In the genomic region with DNA sequence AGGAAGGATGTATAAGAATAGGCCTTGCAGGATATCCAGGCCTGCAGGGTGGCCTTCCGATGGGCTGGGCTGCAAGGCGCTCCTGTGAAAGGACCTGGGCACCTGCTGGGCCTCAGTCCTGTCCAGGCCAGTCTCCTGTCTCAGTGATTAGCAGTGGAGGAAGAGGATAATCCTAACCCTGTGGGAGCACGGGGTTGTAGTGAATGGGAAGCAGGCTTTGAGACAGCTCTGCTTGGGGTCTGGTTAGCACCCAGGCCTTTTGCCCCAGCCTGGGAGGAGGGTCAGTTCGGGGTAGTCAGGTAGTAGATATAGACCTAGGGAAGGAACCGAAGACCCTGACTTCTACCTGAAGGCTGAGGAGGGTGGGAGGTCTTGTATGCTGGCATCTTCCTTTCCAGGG, we compare ENCODE assay signal across 21 mouse cellular contexts. TPM values are rescaled to one million over a fixed set of nuclear protein-coding genes. Genes with fewer than 3 reads are reported as not detected.
DNase-seq lines count a peak whose midpoint lies in the region; ATAC-seq and TF ChIP-seq lines count a peak whose summit lies in the region.
"Had no signal": no experiment of that assay in that cellular context is flagged by ENCODE, and none has a peak within 500 bp of the region (broad histone marks: within the 10 kb centered on the region; RNA-seq: fewer than 3 reads in every experiment).

No protein-coding gene starts in this region.

- peak overlapping the region; percentile 56 for H3K27ac ChIP-seq in liver, embryonic 14.5 days
- H3K27ac ChIP-seq: embryonic facial prominence, embryonic 13.5 days; forebrain, embryonic 15.5 days; heart, adult 2 months; hindbrain, embryonic 15.5 days had no signal

- DNase-seq in spleen, postnatal 10 days (ENCODE audit: low spot score in 2 of 2), result peak; percentile 45 to 67
- DNase-seq in spleen, postnatal 14 days (ENCODE audit: low spot score in 2 of 2), result no peak
- peak; percentile 57 for DNase-seq in liver
- no peak for DNase-seq in liver, embryonic 14.5 days (ENCODE audit: low read depth in 3 of 3, low spot score in 3 of 3)
- DNase-seq in cerebellum, postnatal 10 days, result no peak
- no peak for DNase-seq in Muller cell, postnatal 12 days (ENCODE audit: inconsistent ontology term)
- no peak for DNase-seq in adrenal gland, postnatal 10 days
- DNase-seq: adrenal gland, adult 2 months; cerebellum, adult 11 months; cerebellum, adult 8-10 months; cerebellum, postnatal 25 days; gastrocnemius, postnatal 10 days; heart, adult 2 months had no signal

- peak; percentile 46 for ATAC-seq in liver, embryonic 14.5 days (ENCODE audit: insufficient read depth)
- ATAC-seq: activated CD4-positive, CD25-positive, alpha-beta regulatory T cell, adult 4 months; forebrain, embryonic 15.5 days; Patski had no signal

- no peak overlapping the region for H3K9ac ChIP-seq in liver, embryonic 14.5 days (replicated peaks)
- H3K9ac ChIP-seq: embryonic facial prominence, embryonic 13.5 days; forebrain, embryonic 15.5 days; hindbrain, embryonic 15.5 days had no signal

- peaks cover 40% of the 10 kb centered on the region for H3K36me3 ChIP-seq in liver, embryonic 14.5 days (replicated peaks; ENCODE audit: control insufficient read depth, insufficient read depth, low read depth)
- H3K36me3 ChIP-seq: embryonic facial prominence, embryonic 13.5 days; forebrain, embryonic 15.5 days; hindbrain, embryonic 15.5 days had no signal

- H3K27me3 ChIP-seq in liver, embryonic 14.5 days (ENCODE audit: control insufficient read depth, insufficient read depth, low read length), result no peaks in the 10 kb centered on the region
- H3K27me3 ChIP-seq: forebrain, embryonic 15.5 days; hindbrain, embryonic 15.5 days; Patski had no signal

- H3K4me2 ChIP-seq in liver, embryonic 14.5 days (ENCODE audit: low read depth), result no peak overlapping the region
- H3K4me2 ChIP-seq: embryonic facial prominence, embryonic 13.5 days; forebrain, embryonic 15.5 days; heart, embryonic 11.5 days; hindbrain, embryonic 15.5 days had no signal

- H3K4me1 ChIP-seq in liver, embryonic 14.5 days (replicated peaks; ENCODE audit: control insufficient read depth in 2 of 2, insufficient read depth in 2 of 2, low read length in 1 of 2), result no peaks in the 10 kb centered on the region
- H3K4me1 ChIP-seq: embryonic facial prominence, embryonic 13.5 days; forebrain, embryonic 15.5 days; hindbrain, embryonic 15.5 days had no signal

- H3K4me3 ChIP-seq in liver, embryonic 14.5 days (ENCODE audit: insufficient read depth in 1 of 2, low read depth in 2 of 2, low read length in 2 of 2), result no peak overlapping the region
- H3K4me3 ChIP-seq: embryonic facial prominence, embryonic 13.5 days; forebrain, embryonic 15.5 days; heart, adult 2 months; hindbrain, embryonic 15.5 days had no signal

- H3K9me3 ChIP-seq in liver, embryonic 14.5 days (ENCODE audit: control insufficient read depth, low read length), result no peaks in the 10 kb centered on the region
- H3K9me3 ChIP-seq: embryonic facial prominence, embryonic 13.5 days; forebrain, embryonic 15.5 days; hindbrain, embryonic 15.5 days had no signal

- peak; percentile 3; the same call in 1 of the 2 replicates for TF ChIP-seq EP300 in liver, embryonic 14.5 days (IDR thresholded peaks at IDR 0.05; ENCODE audit: low read depth)

- no peak for TF ChIP-seq CTCF in liver, embryonic 14.5 days (IDR thresholded peaks at IDR 0.05; ENCODE audit: low read depth)

- WGBS in liver, embryonic 14.5 days (ENCODE audit: insufficient replicate concordance), result 66% methylated on average over 5 of the region's 5 CpGs

RNA-seq across cellular contexts. Expression of gene Slc4a1, which starts 18.3 kb away (rescaled TPM):
- polyA plus RNA-seq in liver, embryonic 14.5 days (2012; rRNA removed), result 570 and 632 TPM in 2 replicates
- polyA plus RNA-seq in liver, embryonic 14.5 days (2014; fragmentation: Nextera tagmentation; extraction: Ambion mirVana), result 606 and 703 TPM in 2 replicates
- total RNA-seq in adrenal gland, postnatal 10 days (2021), result 10 to 100 TPM; 26.6 to 64.2 TPM
- polyA plus RNA-seq: C2C12, Patski had no signal

RNA-seq across cellular contexts. Expression of gene Ubtf, which starts 28.1 kb away (rescaled TPM):
- 19.9 and 34.7 TPM in 2 replicates for polyA plus RNA-seq in liver, embryonic 14.5 days (2012; rRNA removed)
- 42.5 and 48.8 TPM in 2 replicates for polyA plus RNA-seq in liver, embryonic 14.5 days (2014; fragmentation: Nextera tagmentation; extraction: Ambion mirVana)
- 100 to 1,000 TPM in 1 of 2 experiments, 10 to 100 TPM in 1; 96.3 to 100 TPM for total RNA-seq in adrenal gland, postnatal 10 days (2021)

RNA-seq across cellular contexts. Expression of gene Rundc3a, which starts 45.5 kb away (rescaled TPM):
- polyA plus RNA-seq in liver, embryonic 14.5 days (2012; rRNA removed), result 1.4 and 1.9 TPM in 2 replicates
- 1.0 and 1.2 TPM in 2 replicates for polyA plus RNA-seq in liver, embryonic 14.5 days (2014; fragmentation: Nextera tagmentation; extraction: Ambion mirVana)
- 10 to 100 TPM; 21.2 to 34.3 TPM for total RNA-seq in adrenal gland, postnatal 10 days (2021)
- total RNA-seq: heart, postnatal 25 days had no signal

RNA-seq across cellular contexts. Expression of gene Atxn7l3, which starts 51.3 kb away (rescaled TPM):
- 11.0 and 11.6 TPM in 2 replicates for polyA plus RNA-seq in liver, embryonic 14.5 days (2012; rRNA removed)
- polyA plus RNA-seq in liver, embryonic 14.5 days (2014; fragmentation: Nextera tagmentation; extraction: Ambion mirVana), result 3.6 and 4.7 TPM in 2 replicates
- total RNA-seq in adrenal gland, postnatal 10 days (2021), result 10 to 100 TPM; 47.2 to 51.3 TPM

Comparison
In these comparisons a context has a peak if more than half of its experiments do, and no peak if none do; other contexts are left out.
1. DNase-seq: peak in spleen, postnatal 10 days (2 of 2) and liver (single experiment); none in spleen, postnatal 14 days (0 of 2), liver, embryonic 14.5 days (0 of 3), cerebellum, postnatal 10 days (0 of 2), Muller cell, postnatal 12 days (single experiment) and adrenal gland, postnatal 10 days (single experiment).